Mouse (Mus musculus): ENCODE measurements around the gene Ly6g5c.

The Ly6g5c gene

DNA sequence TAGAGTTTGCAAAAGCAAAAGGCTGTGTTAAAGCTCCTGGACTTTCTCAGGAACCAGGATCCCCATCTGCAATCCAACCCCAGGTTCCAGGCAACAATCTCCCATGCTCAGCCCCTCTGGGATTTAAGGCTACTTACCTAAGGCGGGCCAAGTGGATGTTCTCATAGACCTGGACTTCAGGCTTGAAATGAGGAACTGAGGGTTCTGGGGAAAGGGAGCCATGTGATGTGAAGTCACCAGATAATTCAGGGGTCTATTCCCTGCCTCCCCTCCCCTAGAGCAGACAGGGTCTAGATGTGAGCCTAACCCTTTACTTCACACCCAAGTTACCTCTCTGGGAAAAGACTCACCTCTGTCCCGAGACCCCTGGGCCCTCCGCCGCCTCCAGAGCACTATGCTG is 27.4 kb upstream of the Ly6g5c start:
- in situ Hi-C loops (cut with MseI, MboI), result no loop called here

DNA sequence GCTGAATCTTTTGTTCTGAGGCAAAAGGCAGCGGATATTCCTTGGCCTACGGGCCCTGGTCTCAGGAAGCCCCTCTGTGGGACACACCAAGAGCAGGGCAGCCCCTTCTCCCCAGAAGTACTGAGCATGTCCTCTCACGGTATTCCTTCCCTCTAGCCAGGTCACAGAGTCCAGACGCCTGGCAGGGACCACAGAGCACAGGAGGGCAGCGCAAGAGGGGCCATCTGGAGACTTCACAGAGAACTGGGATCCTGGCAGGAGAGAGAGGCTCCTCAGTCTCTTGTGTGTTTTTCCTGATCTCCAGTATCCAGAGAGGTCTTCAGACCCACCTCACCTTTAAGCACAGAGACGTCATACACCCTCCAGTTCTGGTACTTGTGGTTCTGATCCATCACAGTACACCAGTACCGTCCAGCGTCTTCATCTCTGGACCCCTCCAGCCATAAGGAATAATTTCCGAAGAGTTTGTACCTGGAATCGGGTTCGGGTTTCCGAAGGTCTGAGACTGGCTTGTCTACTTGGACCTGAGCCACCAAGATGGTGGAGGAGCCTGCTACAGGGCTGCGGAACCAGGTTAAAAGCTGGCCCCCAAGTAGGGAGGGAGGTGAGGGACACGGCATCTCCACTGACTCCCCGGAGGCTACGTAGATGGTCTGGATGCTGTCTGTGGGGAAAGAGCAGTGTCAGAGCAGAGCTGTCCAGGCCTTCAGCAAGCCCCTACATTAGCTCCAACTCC is 25.1 kb upstream of the Ly6g5c start:
- in situ Hi-C loops (cut with MseI, MboI), result no loop called here

DNA sequence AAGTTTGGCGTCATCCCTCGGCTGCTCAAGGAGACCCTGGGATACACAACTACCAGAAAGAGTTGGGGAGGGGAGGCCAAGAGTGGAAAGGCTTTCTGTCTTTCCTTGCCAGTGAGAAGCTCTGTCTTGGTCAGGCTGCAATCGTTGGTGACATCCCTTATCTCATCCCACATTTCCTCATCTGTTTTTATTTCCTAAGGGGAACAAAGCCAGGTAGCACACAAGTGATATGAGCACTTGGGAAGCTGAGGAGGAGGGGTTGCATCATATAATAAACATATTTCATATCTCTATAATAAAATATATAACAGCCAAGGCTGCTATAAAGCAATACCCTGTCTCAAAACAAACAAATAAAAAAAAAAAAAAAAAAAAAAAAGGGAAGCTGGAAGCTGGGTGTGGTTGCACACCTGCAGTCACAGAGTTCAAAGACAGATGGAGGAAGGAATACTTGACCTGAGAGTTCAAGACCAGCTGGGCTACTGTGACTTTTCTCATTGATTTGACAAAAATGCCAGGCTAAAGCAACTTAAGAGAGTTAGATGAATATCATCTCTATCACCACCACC is 24.1 kb upstream of the Ly6g5c start:
- in situ Hi-C loops (cut with MseI, MboI), result no loop called here

DNA sequence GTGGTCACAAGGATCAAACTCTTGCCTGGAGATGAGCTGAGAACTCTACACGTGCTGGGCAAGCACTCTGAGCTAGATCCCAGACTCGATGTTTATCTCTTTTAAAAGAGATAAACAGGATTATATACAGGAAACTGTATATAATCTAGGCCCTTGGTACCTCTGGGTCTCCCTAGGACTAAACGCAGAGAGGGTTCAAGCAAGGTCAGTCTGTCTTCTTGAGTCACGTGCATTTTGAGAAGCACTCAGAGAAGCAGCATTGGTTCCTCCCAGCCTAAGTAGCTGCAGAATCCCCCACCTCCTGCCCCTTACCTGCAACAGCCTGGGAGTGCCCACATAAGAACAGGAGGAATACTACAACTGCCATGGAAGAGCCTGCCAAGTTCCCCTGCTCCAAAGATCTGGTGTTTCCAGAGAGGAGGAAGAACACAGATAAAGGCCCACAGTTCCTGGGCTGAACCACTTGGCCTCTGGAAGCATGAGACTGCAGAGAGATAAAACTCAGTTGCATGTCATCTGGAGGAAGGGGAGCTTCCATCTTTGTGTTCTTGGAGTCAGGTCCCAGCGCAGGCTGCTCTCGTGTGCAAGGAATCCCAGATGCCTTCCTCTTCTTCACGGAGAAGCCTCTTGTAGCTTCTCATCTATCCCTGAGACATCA is 22.7 kb upstream of the Ly6g5c start, which contains the start of gene Ly6g6f:
Ly6g6f (minus strand) TSS at position 403 of the 658 bp plus-strand sequence.
- in situ Hi-C loops (cut with MseI, MboI), result no loop called here

DNA sequence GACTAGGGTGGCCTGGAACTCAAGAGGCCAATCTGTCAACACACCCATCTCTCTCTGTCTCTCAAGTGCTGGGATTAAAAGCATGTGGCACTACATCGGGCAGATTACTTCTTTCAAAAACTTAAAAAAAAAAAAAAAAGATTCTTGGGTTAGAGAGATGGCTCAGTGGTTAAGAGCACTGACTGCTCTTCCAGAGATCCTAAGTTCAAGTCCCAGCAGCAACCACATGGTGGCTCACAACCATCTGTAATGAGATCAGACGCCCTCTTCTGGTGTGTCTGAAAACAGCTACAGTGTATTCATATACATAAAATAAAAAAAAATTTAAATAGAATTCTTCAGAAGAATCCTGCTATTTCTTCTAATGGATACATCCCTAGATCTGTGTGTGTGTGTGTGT is 19.9 kb upstream of the Ly6g5c start:
- in situ Hi-C loops (cut with MseI, MboI), result no loop called here

DNA sequence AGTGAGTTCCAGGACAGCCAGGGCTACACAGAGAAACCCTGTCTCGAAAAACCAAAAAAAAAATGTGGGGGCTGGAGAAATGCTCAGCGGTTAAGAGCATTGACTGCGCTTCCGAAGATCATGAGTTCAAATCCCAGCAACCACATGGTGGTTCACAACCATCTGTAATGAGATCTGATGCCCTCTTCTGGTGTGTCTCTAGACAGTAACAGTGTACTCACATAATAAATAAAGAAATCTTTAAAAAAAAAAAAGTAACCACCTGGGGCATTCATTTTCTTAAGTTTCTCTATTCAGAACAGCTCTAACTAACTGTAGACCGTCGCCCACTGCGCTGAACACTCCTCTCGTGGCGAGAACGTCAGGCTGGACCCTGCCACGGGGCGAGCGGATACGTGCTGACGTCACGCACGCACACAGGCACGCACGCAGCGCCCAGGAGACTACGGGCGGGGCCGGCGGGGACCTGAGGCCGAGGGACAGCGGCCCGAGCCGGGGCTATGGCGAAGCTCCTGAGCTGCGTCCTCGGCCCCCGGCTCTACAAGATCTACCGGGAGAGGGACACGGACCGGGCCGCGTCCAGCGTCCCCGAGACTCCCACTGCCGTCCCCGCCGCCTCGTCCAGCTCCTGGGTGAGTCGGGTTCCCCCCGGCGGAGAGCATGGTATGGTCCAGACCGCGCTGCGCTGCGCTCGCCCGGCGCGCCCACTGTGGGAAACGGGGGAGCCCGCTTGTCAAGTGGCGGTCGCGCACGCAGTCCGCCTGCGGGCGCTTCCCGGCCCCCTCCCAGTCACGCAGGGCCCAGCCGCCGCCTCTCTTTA is 19.0 kb upstream of the Ly6g5c start, which contains the start of gene Abhd16a:
Abhd16a (plus strand) TSS at position 439 of the 820 bp plus-strand sequence.
- in situ Hi-C loops (cut with MseI, MboI), result no loop called here

DNA sequence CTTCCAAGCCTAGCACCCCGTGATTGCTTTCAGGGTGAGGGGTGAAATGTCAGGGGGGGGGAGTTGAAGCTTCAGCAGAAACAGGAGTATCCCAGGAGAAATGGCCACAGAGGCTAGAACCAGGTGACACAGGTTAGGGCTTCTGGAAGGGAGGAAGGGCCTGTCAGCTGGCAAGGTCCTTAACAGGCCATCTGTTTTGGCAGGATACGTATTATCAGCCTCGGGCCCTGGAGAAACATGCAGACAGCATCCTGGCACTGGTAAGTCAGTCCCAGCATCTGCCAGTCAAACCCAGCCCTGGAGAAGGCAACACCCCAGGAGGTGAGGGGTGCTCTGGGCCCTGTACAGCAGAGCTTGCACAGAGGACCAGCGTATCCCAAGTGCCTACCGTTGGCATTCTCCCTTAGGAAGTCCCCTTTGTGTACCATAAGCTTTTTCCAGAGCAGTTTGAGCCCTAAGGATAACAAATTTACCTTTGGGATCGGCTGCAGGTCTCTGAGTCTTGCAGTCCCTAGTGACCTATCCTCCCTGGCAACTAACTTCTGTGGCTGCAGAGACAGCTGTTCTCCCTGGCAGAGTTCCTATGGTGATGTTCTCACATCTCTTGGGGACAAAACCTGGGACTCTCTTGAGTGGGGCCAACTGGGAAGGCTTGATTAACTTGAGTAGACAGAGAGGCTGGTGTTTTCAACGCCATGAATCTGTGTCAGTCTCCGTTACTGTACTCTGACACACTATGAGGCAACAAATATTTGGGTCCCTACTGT is 17.7 kb upstream of the Ly6g5c start:
- in situ Hi-C loops (cut with MseI, MboI), result no loop called here

DNA sequence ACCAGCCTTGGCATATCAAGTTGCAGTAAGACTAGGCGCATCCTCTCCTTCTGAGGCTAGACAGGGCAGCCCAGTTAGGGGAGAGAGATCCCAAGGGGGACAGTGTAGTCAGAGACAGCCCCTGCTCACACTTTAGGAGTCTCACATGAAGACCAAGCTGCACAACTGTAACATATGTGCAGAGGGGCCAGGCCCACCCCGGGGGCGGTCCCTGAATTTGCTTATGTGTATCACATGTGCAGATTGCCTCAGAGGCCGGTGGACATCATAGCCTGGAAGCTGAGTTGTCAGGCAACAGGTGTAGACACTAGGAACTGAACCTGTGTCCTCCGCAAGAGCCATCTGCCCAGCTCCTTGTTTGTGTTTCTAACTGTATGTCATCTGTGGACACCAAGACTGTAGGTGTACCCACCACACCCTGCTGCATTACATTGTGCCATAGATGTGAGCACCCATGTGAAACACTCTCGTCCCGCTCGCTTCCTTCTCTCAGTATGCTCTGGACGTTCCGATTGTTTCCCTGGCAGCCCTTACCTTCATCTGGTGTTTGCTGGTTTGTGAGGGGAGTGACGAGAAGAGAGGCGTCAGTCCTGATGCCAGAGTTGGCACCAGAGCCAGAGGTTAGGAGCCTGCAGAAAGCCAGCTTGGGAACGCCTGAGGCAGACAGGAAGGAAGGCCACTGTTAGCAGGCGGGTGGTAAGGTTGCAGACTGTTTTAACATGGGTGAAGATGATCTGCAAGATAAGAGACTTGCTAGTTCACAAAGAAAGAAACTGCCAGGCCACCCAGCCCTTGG is 15.5 kb upstream of the Ly6g5c start:
- in situ Hi-C loops (cut with MseI, MboI), result no loop called here

DNA sequence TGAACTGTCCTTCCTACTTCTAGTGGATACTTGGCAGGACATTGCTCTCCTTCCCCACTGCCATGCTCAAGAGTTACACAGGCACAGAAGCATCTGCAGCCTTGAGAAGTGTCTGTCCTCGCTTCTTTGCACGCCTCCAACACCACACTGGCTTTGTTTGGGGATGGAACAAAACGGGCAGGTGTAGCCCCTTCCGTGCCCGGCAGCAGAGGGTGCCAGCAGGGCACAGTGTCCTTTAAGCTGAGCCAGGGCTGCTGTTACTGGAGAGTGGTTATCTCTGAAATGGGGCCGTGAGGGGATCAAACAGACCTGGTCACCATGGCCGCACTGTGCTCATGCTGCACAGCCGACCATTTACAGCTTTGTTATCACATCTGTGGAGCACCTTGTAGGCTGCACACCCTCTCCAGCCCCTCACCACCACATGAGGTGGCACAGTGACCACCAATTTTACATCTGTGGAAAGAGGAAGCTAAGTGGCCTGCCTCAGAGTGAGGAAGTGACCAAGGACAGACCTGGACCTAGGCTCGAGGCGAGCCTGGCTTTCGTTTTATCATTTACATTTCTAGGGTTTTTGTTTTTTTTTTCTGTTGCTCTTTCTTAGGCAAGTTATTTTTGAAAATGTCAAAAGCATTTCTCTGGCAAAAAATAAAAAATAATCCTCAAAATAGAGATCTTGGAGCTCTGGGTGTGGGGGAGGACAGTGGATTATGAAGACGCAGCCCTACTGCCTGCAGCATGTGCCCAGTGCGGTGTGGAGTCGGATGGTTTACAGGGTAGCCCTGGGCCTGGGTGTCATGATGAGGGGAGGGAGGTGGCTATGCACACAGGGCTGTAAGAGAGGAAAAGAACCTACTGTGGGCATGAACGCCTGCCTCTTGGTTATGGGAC is 13.4 kb upstream of the Ly6g5c start:
- in situ Hi-C loops (cut with MseI, MboI), result no loop called here

DNA sequence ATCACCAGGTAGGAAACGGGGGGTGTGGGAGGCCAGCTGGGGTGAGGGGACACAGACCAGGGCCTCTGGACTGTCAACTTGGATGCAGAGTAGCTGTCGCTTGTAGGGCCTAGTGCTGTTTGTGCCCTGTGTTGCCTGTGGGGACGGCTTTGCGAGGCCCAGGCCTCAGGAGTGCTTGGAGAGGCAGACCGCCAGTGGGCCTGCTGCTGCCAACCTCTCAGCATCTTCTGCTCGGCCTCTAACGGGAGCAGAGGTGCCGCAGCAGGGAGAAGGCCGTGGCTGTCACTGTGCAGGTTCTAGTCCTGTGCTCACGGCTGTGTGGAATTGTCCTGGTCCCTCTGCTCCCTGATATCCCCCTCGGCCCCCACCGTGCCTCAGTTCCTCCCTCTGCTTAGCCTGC is 11.5 kb upstream of the Ly6g5c start:
- in situ Hi-C loops (cut with MseI, MboI), result no loop called here

DNA sequence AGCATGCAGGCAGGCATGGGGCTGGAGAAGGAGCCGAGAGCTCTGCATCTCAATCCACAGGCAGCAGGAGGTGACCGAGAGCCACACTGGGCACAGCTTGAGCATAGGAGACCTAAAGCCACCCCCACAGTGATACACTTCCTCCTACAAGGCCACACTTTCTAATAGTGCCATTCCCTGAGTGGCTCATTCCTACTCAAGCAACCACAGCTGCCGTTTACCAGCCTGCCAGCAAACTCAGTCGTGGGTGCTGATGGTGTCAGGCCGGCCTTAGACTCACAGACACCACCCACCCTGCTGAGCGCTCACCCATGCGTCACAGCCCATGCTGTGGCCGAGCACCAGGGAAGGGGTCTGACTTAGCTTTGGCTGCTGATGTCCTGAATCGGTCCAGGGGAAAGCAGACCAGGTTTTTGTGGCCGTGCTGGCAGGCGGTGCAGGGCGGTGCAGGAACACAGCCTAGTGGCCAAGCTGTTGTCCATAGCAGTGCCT is 10.9 kb upstream of the Ly6g5c start:
- in situ Hi-C loops (cut with MseI, MboI), result no loop called here

DNA sequence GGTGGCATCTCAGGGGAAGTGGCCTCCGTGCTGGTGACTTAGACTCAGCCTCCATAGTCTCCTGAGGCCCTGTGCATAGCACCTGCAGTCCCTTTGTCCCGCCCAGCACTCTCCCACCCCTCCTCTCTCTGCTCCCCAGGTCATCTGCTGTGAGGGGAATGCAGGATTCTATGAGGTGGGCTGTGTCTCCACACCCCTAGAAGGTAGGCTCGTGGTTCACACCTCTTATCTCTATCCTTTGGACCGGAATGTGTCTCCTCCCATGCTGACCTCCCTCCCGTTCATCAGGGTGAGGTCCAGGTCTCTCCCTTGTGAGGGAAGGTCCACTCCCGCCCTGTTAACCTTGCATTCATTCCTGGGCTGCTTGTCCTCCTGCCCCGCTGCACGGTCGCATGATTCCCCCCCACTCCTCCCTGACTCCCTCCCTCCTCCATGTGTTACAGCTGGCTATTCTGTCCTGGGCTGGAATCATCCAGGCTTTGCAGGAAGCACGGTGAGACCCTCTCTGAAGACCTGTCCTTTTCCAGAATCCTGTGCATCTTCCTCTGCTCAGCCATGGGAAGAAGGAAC is 7.8 kb upstream of the Ly6g5c start:
- in situ Hi-C loops (cut with MseI, MboI), result loop anchor here in 1 of 2 experiments (25.0 kb wide), 1 partner anchor 88 kb away; the partner anchor contains the start of genes Vars and Vwa7

DNA sequence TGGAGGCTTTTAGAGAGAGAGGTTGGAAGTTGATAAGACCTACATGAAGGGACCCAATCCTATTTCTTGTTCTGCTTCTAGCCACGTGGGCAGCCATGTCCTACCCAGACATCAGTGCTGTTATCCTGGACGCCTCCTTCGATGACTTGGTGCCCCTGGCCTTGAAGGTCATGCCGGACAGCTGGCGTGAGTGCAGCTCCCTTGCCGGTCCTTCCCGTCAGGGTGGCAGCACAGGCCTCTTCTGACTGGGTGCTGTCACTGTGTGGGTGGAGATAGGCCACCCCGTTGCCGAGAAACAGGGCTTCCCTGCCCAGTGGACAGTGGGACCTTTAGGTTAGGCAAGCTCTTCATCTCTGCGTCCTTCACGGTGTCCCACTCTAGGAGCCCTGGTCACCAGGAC is 6.9 kb upstream of the Ly6g5c start:
- in situ Hi-C loops (cut with MseI, MboI), result loop anchor here in 1 of 2 experiments (25.0 kb wide), 1 partner anchor 89 kb away; the partner anchor contains the start of genes Vars and Vwa7

DNA sequence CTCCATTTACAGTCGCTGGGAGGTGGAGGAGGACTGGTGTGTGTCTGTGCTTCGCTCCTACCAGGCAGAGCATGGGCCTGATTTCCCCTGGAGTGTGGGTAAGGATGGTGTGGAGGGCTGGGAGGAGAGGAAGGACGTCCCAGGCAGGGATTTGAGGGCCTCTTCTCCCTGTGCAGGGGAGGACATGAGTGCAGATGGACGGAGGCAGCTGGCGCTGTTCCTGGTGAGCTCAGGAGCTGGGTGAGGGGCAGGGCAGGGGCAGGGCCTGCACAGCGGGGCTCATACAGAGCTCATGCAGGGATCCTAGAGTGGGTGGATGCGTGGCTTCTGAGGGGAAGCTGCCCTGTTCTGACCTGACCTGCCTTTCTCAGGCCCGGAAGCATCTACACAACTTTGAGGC is 5.8 kb upstream of the Ly6g5c start:
- in situ Hi-C loops (cut with MseI, MboI), result loop anchor here in 1 of 2 experiments (25.0 kb wide), 1 partner anchor 90 kb away; the partner anchor contains the start of genes Vars and Vwa7

DNA sequence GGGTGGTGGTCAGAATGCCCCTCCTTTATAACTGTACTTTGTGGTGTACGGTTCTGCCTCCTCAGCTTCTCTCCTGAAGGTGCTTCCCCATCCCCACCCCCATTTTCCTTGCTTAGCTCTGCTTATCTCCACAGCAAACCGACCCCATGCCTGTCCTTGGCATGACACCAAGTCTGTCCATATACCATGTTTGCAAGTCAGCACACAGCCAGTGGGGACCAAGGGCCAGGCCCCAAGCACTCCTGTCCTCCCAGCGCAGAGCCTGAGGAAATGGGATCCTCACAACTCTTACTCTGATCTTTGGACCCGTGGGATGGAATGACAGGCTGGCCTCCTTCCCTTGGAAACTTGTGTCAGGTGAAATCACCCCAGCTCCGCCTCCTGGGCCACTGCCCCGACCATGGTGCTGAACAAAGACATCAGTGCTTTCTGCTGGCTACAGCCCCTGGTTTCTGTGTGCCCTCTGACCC is 4.8 kb upstream of the Ly6g5c start:
- in situ Hi-C loops (cut with MseI, MboI), result loop anchor here in 1 of 2 experiments (25.0 kb wide), 1 partner anchor 91 kb away; the partner anchor contains the start of genes Vars and Vwa7

DNA sequence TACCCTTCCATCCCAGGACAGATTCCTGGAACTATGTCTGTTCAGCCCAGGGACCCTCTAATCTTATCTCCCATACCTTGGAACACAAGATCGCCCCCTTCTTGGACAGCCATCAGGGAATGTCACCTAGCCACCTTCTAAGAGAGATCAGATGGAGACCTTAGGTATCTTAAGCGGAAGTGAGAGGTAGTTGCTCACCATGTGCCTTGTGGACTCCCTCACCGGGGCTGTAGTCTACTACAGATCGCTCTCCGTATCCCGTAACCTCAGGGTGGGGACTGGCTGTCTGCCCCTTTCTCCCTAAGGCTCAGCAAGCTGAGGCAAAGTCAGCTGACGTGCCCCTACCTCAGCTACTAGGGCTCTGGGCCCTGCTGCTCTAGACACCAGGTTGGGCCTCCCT is 4.0 kb upstream of the Ly6g5c start:
- in situ Hi-C loops (cut with MseI, MboI), result loop anchor here in 1 of 2 experiments (25.0 kb wide), 1 partner anchor 92 kb away; the partner anchor contains the start of genes Vars and Vwa7

DNA sequence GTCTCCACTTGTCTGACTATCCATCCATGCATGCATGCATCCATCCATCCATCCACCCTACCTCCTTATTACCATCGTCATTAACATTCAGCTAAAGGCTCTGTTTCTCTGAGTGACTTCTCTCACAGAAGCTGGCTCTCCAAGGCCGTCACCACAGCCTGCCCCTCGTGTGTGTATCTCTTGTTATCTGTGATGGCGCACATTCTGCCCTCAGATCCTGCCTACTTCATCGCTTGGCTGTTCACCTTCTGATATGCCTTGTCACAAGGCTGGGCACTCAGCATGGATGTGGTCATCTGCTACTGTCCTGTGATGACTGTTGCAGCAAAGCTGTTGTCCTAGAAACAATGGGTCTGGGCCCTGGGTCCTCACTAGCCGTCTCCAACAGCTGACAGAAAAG is 3.3 kb upstream of the Ly6g5c start:
- in situ Hi-C loops (cut with MseI, MboI), result loop anchor here (5.0 to 25.0 kb wide), 2 partner anchors 82 to 92 kb away; partner anchors contain the start of genes Vars (in 1 of the 2) and Vwa7 (in 1 of the 2)

Data from mouse trophoblast stem cell (cell line).